Mouse (Mus musculus) left cerebral cortex, adult 18-20 months (tissue): ENCODE data around the gene Nxph4. TPM values are rescaled to one million over a fixed set of nuclear protein-coding genes. Genes with fewer than 3 reads are reported as not detected.

Source experiments
- DNase-seq, 2 experiments: peaks; one replicate each; pipeline ENCODE4 v3.0.0; 2021 to 2022; ENCODE audit warnings: low spot score in 2 of 2, mixed read lengths in 1 of 2
- total RNA-seq, 2 experiments: library from RNA; stranded (reverse); gene quantifications; 2 replicates each; pipeline ENCODE4 v1.2.3; 2021

Gene Nxph4
- total RNA-seq, 2 experiments from 2014 or later: 7.6 to 8.3 TPM

DNA sequence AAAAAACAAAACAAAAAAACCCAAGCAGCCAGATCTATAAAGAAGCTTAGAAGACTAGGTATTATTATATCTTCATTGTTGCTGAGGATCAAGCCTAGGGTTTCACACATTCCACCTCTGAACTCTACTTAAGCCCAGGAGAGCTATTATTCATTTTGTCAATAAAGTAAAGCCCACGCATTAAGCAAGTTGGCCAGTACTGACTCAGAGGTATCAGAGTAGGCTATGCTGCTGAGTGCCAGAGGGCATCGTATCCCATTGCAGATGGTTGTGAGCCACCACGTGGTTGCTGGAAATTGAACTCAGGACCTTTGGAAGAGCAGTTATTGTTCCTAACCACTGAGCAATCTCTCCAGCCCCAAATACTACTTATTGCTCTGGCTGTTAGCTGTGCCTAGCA lies 9.6 kb upstream of the Nxph4 start:
- DNase-seq: no peak

- DNase-seq: no peak
Measured at GRCm38 (mm10) chr10:127542720-127543119, 8.4 kb upstream of the Nxph4 start.

DNA sequence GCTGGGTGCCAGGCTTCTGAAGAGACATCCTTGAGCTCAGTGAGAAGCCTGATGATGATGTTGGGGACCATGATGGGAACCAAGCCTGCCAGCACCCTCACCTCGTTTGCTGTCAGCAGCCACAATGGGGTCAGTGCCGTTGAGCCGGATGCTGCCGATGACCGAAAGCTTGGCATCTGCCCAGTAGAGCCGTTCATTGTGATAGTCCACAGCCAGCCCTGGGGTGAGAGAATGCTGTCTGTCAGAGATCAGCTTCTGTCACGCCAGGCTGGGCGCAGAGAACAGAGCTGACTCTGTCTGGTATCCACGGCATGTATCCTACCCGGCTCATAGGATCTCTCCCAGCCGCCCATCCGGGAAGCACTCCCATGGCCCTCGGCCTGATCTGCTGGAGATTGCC lies 7.7 kb upstream of the Nxph4 start:
- DNase-seq: peak in 1 of 2 experiments; percentile 35

- no peak for DNase-seq
Measured at GRCm38 (mm10) chr10:127541510-127541909, 7.2 kb upstream of the Nxph4 start.

DNA sequence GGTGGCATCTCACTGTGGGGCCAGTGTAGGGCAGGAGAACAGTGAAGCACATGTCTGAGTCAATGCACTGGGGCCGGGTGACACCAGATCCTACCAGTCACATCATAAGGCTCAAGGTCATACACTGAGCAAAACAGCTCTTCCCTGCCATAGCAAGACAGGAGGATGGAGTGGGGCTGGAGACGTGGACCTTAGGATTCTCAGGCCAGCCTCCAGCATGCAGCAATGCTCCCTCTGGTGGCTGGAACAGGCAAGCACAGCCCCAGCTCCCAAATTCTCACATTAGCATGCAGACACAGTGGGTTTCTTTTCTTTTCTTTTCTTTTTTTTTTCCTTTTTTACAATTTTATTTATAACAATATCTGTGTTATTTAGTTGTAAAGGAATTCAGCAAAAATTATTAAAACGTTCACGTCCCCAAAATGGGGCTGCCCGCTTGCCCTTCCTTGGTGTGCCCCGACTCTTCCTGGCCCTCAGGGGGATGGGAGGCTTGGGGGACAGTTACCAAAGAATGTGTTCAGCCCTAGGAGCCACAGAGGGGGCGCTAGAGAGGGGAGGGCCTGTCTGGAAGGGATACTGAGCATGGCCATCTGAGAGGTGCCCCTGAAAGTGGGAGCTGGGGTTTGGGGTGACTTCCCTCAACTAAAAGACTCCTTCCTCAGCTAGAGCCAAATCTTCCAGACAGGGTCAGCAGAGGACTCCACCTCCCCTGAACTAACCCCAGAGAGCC lies 3.7 kb upstream of the Nxph4 start:
- peak; percentile 79 to 82 for DNase-seq

DNA sequence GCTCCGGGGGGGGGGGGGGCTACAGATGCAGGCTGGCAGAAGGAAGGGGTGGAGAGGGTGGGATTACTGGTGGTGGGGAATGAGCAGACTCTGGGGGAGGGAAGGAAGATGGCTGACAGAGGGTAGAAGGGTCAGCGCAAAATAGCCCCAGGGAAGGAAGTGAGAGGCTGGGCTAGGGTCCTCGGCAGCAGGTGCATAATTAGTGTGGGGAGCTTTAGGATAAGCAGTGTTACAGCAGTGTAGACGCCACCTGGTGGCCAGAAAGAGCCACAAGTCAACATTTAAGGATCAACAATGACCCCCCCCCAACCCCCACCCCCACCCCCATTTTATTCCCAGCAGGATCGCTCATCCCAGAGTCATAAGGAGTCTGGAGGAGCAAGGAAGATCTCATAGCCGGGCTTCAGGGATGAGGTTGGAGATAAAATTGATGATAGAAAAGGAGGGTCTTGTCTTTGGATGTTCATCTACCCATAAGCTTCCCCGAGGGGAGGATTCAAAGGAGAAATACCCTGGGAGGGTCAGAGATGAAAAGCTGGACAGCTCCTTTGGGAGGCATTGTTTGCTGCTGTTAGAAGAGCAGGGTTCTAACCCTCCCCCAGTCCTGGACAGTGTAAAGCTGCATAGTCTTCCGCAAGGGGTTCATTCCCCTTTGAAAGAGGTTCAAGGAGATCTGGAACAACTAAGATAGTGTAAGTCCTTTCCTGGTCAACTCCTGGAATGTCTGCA lies 2.4 kb upstream of the Nxph4 start:
- DNase-seq: peak in 1 of 2 experiments; percentile 38

GRCm38 (mm10) chr10:127534929-127535384 lies 598 bp upstream of the Nxph4 start:
- DNase-seq: no peak

DNA sequence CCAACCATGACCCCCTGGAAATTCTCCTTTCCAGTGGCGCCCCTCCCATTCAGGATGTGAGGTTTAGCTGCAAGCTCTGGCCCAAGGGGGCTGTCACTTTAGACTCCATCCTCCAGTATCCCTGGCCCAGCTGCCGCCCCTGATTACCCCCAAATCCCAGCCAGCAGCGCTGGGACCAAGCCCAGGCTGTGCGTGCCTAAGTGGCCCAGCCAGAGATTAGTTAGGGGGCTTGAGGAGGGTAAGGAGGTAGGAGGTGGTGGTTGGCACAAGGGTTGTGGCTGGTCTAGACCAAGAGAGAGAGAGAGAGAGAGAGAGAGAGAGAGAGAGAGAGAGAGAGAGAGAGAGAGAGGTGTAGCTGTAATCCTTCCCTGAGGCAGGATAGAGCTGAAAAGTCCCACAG lies 2.8 kb downstream of the Nxph4 start:
- no peak for DNase-seq

- no peak for DNase-seq
Measured at GRCm38 (mm10) chr10:127530945-127531344, 3.4 kb downstream of the Nxph4 start.

DNA sequence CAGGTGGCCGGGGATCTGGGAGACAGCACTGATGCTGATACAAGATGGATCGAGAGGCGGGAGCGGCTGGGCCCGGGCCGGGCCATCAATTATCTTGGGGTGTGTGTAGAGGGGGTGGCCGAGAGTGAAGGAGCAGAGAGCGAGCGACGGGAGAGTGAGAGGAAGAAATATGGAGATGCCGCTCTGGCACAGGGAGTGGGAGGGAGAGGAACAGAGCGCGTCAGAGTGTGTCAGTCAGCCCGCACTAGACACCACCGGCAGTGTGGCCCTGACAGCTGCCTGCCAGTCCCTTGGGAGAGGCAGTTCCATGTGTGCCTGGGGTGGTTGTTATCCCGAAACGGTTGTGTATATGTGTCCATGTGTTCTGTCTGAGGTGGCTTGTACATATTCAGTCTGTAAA lies 6.9 kb downstream of the Nxph4 start:
- DNase-seq: no peak

GRCm38 (mm10) chr10:127526681-127527080 lies 7.7 kb downstream of the Nxph4 start:
- DNase-seq: peak in 1 of 2 experiments; percentile 36

DNA sequence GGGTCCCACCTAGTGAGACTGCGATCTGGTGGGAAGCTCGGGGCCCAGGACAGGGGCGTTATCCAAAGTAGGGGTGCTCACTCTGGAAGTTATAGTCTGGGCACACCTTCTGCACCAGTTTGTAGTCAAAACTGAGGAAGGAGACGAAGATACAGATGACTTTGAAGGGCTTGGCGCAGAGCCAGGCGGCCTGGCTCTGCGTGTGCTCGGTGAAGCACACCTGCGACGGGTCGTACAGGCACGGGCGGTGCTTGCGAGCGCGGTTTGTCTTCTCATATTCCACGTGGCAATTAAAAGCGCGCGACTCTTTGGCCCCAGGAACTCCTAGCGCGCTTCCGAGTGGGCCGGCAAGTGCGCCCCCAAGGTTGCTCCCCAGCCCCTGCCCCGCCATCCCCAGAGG lies 8.3 kb downstream of the Nxph4 start:
- DNase-seq: no peak

DNA sequence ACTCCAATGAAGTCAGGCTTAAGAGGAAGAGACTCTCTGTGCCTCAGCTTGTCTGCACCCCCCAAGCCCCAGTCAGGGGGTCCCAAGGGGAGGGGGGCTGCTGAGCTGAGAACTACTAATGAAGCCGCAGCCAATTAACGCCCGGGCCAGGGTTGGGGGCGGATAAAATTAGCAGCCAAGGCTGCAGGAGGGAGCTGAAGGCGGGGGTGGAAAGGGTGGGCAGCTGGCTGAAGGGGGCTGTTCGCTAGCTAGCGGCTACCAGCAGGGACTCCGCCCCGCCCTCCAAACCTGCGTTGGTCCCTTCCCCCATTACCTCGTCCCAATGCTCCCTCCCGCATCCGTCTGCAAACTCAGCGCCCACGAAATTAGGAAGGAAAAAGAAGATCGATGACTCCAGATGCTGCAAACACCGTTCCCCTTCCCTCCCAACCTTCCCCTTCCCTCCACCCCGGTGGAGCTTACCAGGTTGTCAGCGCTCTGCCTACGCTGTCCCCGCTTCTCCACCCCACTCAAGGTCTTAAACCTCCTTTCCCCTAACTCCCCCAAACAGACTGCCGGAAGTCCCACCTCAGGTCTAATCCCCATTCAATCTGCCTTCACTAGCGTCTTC lies 9.6 kb downstream of the Nxph4 start:
- no peak for DNase-seq

DNA sequence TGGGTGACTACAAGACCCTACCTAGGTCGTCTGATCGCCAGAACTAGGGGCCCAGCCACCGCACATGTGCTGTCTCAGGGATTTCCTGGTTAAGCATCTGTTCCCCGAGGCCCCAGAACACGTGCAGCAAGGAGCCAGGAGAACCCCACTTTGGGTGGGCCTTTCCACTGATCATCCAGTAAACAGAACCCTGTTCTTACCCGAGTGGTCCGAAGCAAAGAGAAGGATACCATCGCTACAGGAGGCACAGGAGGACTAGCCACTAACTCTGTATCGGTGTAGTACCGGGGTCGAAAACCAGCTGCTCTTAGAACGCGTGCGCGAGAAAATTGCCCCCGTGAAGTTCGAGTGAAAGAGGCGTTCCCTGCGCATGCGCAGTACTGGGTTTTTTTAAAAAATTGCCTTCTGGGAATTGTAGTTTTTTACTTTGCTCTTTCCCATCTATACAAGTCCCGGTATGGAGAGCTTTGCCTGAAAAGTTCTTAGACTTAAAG lies 12.2 kb downstream of the Nxph4 start, which contains the start of gene Shmt2:
Gene Shmt2, minus strand, starts transcription at position 357 of the 494 bp plus-strand sequence.
- peak; percentile 81 to 87 for DNase-seq

- no peak for DNase-seq
Measured at GRCm38 (mm10) chr10:127521611-127522080, 12.7 kb downstream of the Nxph4 start.

DNA sequence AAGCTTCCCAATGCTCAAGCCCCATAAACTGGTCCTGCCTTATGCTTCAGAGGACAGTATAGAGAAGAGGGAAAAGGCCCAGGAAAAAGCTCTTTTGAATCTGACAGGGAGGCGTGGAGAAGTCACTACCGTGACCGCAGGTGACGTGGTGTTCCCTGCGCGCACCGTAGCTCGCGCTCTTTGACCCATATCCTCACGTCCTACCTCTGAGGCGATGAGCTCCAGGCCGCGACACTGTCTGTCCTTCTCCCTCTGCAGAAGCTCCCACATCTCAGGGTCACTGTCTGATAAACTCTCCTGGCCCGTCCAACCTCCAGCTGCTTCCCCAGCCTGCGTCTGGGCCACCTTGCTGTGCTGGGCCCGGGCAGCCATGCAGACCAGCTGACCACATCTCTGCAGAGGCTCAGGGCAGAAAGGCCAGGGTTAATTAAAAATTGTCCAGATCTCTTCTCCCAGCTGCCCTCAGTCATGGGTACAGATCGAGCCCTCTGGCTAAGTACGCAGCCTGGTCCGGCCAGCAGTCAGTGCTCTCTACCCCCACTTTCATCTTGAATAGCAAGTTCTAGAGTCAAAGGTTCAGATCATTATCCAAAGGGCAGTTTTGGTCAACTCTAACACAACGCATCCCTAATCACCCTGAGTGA lies 13.5 kb downstream of the Nxph4 start:
- no peak for DNase-seq

DNA sequence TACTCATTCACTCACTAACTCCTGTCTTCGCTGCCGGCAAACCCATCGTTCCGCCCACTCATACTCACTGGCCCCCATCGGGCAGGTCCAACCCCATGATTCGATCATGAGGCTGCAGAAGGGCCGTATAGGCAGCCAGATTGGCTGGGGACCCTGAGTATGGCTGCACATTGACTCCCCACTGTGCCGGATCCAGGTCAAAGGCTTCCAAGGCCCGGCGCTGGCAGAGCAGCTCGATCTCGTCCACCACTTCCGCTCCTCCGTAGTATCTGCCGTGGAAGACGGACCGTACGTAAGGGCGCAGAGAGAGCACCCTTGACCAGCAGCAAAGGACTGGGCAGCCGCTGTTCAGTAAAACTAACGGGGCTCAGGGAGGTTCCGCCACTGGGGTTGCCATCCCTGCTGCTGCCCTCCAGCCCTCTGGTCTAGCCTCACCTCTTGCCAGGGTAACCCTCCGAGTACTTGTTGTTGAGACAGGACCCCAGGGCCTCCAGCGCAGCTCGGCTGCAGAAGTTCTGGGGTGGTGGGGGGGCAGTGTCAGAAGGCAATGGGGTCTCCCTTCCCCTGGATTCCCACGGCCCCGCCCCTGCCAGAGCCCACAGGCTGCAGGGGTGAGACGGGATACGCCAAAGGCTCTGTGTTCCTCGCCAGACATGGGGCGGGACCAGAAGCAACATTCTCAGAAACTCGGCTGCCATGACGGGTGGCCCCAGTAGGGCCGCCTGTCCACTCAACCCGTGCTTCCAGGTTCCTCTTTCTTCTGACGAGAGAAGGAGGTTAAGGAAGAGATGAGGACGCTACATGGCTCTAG lies 14.3 kb downstream of the Nxph4 start:
- DNase-seq: no peak

DNA sequence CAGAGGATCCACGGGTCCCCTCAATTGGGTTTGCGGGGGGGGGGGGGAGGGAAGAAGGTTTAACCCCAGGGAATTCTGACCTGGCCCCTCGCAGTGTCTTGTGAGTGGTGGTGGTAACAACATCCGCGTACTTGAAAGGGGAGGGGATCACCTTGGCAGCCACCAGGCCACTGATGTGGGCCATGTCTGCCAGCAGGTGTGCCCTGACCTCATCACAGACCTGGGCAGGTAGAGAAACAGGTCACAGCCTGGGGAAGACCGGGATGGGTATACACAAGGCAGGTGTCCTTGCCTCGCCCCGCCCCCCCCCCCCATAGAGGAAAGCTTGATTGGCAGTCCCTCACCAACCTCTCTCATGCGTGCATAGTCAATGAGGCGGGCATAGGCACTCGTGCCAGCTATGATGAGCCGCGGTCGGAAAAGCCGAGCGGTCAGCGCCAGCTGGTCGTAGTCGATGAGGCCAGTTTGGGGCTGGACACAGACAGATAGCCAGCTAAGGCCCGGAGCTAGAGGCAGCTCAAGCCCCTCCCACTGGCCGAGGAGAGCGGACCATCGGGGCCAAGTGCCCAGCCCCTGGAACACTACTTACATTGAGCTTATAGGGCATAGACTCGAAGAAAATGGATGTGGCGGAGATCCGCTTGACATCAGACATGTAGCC lies 15.2 kb downstream of the Nxph4 start:
- DNase-seq: no peak

- DNase-seq: no peak
Measured at GRCm38 (mm10) chr10:127517941-127518340, 16.4 kb downstream of the Nxph4 start.
